Mouse (Mus musculus) layer of hippocampus, adult 2 months (tissue): ENCODE measurements around the gene Ezh1. TPM values are rescaled to one million over a fixed set of nuclear protein-coding genes. Genes with fewer than 3 reads are reported as not detected.

Experiments used
- DNase-seq, 2 experiments: peaks; one replicate each; pipeline ENCODE4 v3.0.0; 2022; ENCODE audit warnings: low spot score in 2 of 2
- H3K27ac ChIP-seq: fragments of 200-600 bp; 2 replicates; pipeline ENCODE4 v1.8.1; 2022
- H3K4me3 ChIP-seq: fragments of 200-600 bp; 2 replicates; pipeline ENCODE4 v1.8.1; 2022; ENCODE audit warnings: mild to moderate bottlenecking
- CTCF ChIP-seq: fragments of 200-600 bp; conservative IDR thresholded peaks from 2 replicates; pipeline ENCODE4 v1.8.1; 2022; ENCODE audit warnings: antibody characterized with exemption, mild to moderate bottlenecking, moderate library complexity
- total RNA-seq, 2 experiments: library from RNA; stranded (reverse); gene quantifications; 2 replicates each; pipeline ENCODE4 v1.2.3; 2021

The Ezh1 gene
- total RNA-seq, 2 experiments from 2014 or later, result 73.6 to 81.8 TPM

GRCm38 (mm10) chr11:101173112-101173511, 53.2 kb downstream of the Ezh1 start:
- H3K4me3 ChIP-seq, result peak overlapping the region; percentile 43; the same call in 1 of the 2 replicates
- peak overlapping the region; percentile 96; the same call in 1 of the 2 replicates for H3K27ac ChIP-seq
- no peak for DNase-seq
- TF ChIP-seq CTCF, result no peak

GRCm38 (mm10) chr11:101172434-101172815, 53.8 kb downstream of the Ezh1 start:
- peak overlapping the region; percentile 84 for H3K27ac ChIP-seq
- DNase-seq, result no peak
- TF ChIP-seq CTCF, result no peak
- H3K4me3 ChIP-seq, result peak overlapping the region; percentile 64

- Histone ChIP-seq H3K27ac (peak overlapping the region; percentile 84), H3K4me3 (peak overlapping the region; percentile 64)
- DNase-seq, result peak; percentile 48 to 63
- TF ChIP-seq CTCF, result no peak
Measured at GRCm38 (mm10) chr11:101171721-101172433, 54.4 kb downstream of the Ezh1 start.

- H3K4me3 ChIP-seq, result peak within 1 kb of the TSS; percentile 78
- peak; percentile 26; the same call in 1 of the 2 replicates for TF ChIP-seq CTCF
- peak; percentile 93 to 98 for DNase-seq
Measured at GRCm38 (mm10) chr11:101170811-101171610, 55.3 kb downstream of the Ezh1 start, which contains the start of gene Plekhh3. Gene Plekhh3, minus strand, starts transcription at chr11:101171351.

GRCm38 (mm10) chr11:101170354-101170810, 55.9 kb downstream of the Ezh1 start, which contains the start of gene Cntnap1:
Gene Cntnap1, plus strand, starts transcription at chr11:101170523.
- Histone ChIP-seq H3K27ac (peak within 1 kb of the TSS; percentile 86), H3K4me3 (peak within 1 kb of the TSS; percentile 78)
- DNase-seq, result no peak
- TF ChIP-seq CTCF, result no peak

More at GRCm38 (mm10) chr11:101170811-101171610, 55.3 kb downstream of the Ezh1 start, which contains the start of gene Plekhh3:
- peak within 1 kb of the TSS; percentile 86 for H3K27ac ChIP-seq

- Histone ChIP-seq H3K27ac (peak overlapping the region; percentile 86), H3K4me3 (peak overlapping the region; percentile 78)
- no peak for DNase-seq
- TF ChIP-seq CTCF, result no peak
Measured at GRCm38 (mm10) chr11:101169301-101170107, 56.8 kb downstream of the Ezh1 start.

GRCm38 (mm10) chr11:101168301-101168980, 57.8 kb downstream of the Ezh1 start:
- no peak for TF ChIP-seq CTCF
- Histone ChIP-seq H3K27ac (no peak overlapping the region), H3K4me3 (no peak overlapping the region)
- no peak for DNase-seq

- H3K4me3 ChIP-seq, result no peak overlapping the region
- TF ChIP-seq CTCF, result no peak
- no peak overlapping the region for H3K27ac ChIP-seq
- DNase-seq, result no peak
Measured at GRCm38 (mm10) chr11:101167963-101168300, 58.3 kb downstream of the Ezh1 start.

GRCm38 (mm10) chr11:101167211-101167962, 58.9 kb downstream of the Ezh1 start:
- no peak for TF ChIP-seq CTCF
- Histone ChIP-seq H3K27ac (no peak overlapping the region), H3K4me3 (no peak overlapping the region)
- DNase-seq, result no peak

GRCm38 (mm10) chr11:101166357-101166756, 59.9 kb downstream of the Ezh1 start:
- DNase-seq, result no peak
- Histone ChIP-seq H3K27ac (no peak overlapping the region), H3K4me3 (no peak overlapping the region)
- TF ChIP-seq CTCF, result no peak
